Mouse (Mus musculus) MEL (cell line): ENCODE data around the gene Hmg20b. TPM values are rescaled to one million over a fixed set of nuclear protein-coding genes. Genes with fewer than 3 reads are reported as not detected.
A peak's percentile ranks its signal among the peaks of the same experiment; 100 is the strongest.

Experiments used
- DNase-seq: peaks from one replicate; pipeline ENCODE4 v3.0.0; 2011; ENCODE audit warnings: low read depth, low spot score
- H3K27ac ChIP-seq: 2 replicates; pipeline ENCODE4 v1.5.1; 2012; ENCODE audit warnings: low read depth, mild to moderate bottlenecking, control low read depth, low read length, moderate library complexity; ENCODE audit not compliant: control insufficient read depth
- H3K27me3 ChIP-seq, 2 experiments: fragments of 150-350 bp in 1 of 2; sonication (generic) in 1 of 2; 2 replicates each; pipeline ENCODE4 v1.6.1; 2012; ENCODE audit warnings: low read length in 2 of 2, mild to moderate bottlenecking in 2 of 2, improper control_type of control experiment in 1 of 2, moderate library complexity in 1 of 2; ENCODE audit not compliant: insufficient read depth in 2 of 2, control insufficient read depth in 1 of 2
- H3K36me3 ChIP-seq, 2 experiments: 2 replicates each; pipeline ENCODE4 v1.6.1; 2012 to 2014; ENCODE audit warnings: low read length in 2 of 2, improper control_type of control experiment in 1 of 2, inconsistent platforms in 1 of 2, mild to moderate bottlenecking in 1 of 2; ENCODE audit not compliant: insufficient read depth in 2 of 2, control insufficient read depth in 1 of 2
- H3K4me1 ChIP-seq, 2 experiments: fragments of 150-350 bp in 1 of 2; sonication (generic) in 1 of 2; 2 replicates each; pipeline ENCODE4 v1.6.1; 2012; ENCODE audit warnings: low read length in 2 of 2, improper control_type of control experiment in 1 of 2, mild to moderate bottlenecking in 1 of 2; ENCODE audit not compliant: insufficient read depth in 2 of 2, control insufficient read depth in 1 of 2
- H3K4me3 ChIP-seq, 2 experiments: fragments of 150-350 bp in 1 of 2; sonication (generic) in 1 of 2; 2 replicates each; pipeline ENCODE4 v1.5.1; 2012; ENCODE audit warnings: low read depth in 2 of 2, low read length in 2 of 2, mild to moderate bottlenecking in 2 of 2, moderate library complexity in 2 of 2, control low read depth in 1 of 2, improper control_type of control experiment in 1 of 2; ENCODE audit not compliant: control insufficient read depth in 1 of 2, insufficient read depth in 1 of 2
- H3K79me2 ChIP-seq: 2 replicates; pipeline ENCODE4 v1.6.1; 2012; ENCODE audit warnings: mild to moderate bottlenecking, low read length, moderate library complexity; ENCODE audit not compliant: control insufficient read depth, poor library complexity, insufficient read depth
- H3K9ac ChIP-seq: 2 replicates; pipeline ENCODE4 v1.6.1; 2012; ENCODE audit warnings: low read depth, mild to moderate bottlenecking, control low read depth, low read length, moderate library complexity; ENCODE audit not compliant: control insufficient read depth, poor library complexity, severe bottlenecking
- H3K9me3 ChIP-seq: fragments of 150-350 bp; sonication (generic); replicated peaks from 2 replicates; pipeline ENCODE4 v1.6.1; 2012; ENCODE audit warnings: mild to moderate bottlenecking, low read length, improper control_type of control experiment, moderate library complexity; ENCODE audit not compliant: insufficient read depth
- CHD1 ChIP-seq: IDR thresholded peaks from 2 replicates; pipeline ENCODE4 v1.6.1; 2012; ENCODE audit warnings: low read depth, mild to moderate bottlenecking, inconsistent platforms, low read length, improper control_type of control experiment
- CTCF ChIP-seq, 3 experiments: IDR thresholded peaks in 2 of 3; conservative IDR thresholded peaks in 1 of 3; 2 replicates each; pipeline ENCODE4 v1.5.1; 2011 to 2012; ENCODE audit warnings: low read length in 3 of 3, low read depth in 2 of 3, mild to moderate bottlenecking in 2 of 3, improper control_type of control experiment in 1 of 3, inconsistent platforms in 1 of 3, mixed read lengths in 1 of 3, moderate library complexity in 1 of 3; ENCODE audit not compliant: control insufficient read depth in 1 of 3, insufficient read depth in 1 of 3, poor library complexity in 1 of 3, severe bottlenecking in 1 of 3
- ELF1 ChIP-seq: IDR thresholded peaks from 2 replicates; pipeline ENCODE4 v1.6.1; 2014; ENCODE audit warnings: low read depth, mild to moderate bottlenecking, inconsistent platforms, low read length, improper control_type of control experiment, moderate library complexity
- EP300 ChIP-seq, 2 experiments: IDR thresholded peaks; 2 replicates each; pipeline ENCODE4 v1.6.1; 2011; ENCODE audit warnings: improper control_type of control experiment in 2 of 2, low read length in 2 of 2, low read depth in 1 of 2, mild to moderate bottlenecking in 1 of 2
- ETS1 ChIP-seq: IDR thresholded peaks from 2 replicates; pipeline ENCODE4 v1.6.1; 2012; ENCODE audit warnings: low read depth, mild to moderate bottlenecking, inconsistent platforms, low read length, improper control_type of control experiment, moderate library complexity
- GABPA ChIP-seq: IDR thresholded peaks from 2 replicates; pipeline ENCODE4 v1.6.1; 2012; ENCODE audit warnings: low read depth, mild to moderate bottlenecking, inconsistent platforms, low read length, improper control_type of control experiment, moderate library complexity
- GATA1 ChIP-seq: IDR thresholded peaks from 2 replicates; pipeline ENCODE4 v1.6.1; 2011; ENCODE audit warnings: low read depth, low read length, improper control_type of control experiment
- HCFC1 ChIP-seq: IDR thresholded peaks from 2 replicates; pipeline ENCODE4 v1.6.1; 2012; ENCODE audit warnings: low read depth, mild to moderate bottlenecking, inconsistent platforms, low read length, improper control_type of control experiment, moderate library complexity
- JUND ChIP-seq: IDR thresholded peaks from 2 replicates; pipeline ENCODE4 v1.6.1; 2011; ENCODE audit warnings: low read depth, mild to moderate bottlenecking, improper control_type of control experiment, low read length
- MAX ChIP-seq: IDR thresholded peaks from 2 replicates; pipeline ENCODE4 v1.6.1; 2011; ENCODE audit warnings: low read length, improper control_type of control experiment
- MAZ ChIP-seq: IDR thresholded peaks from 2 replicates; pipeline ENCODE4 v1.6.1; 2012; ENCODE audit warnings: low read depth, mild to moderate bottlenecking, inconsistent platforms, low read length, improper control_type of control experiment
- MYB ChIP-seq: IDR thresholded peaks from 2 replicates; pipeline ENCODE4 v1.6.1; 2011; ENCODE audit warnings: mild to moderate bottlenecking, low read depth, low read length, improper control_type of control experiment
- MYC ChIP-seq: IDR thresholded peaks from 2 replicates; pipeline ENCODE4 v1.6.1; 2011; ENCODE audit warnings: low read depth, mild to moderate bottlenecking, low read length, improper control_type of control experiment, moderate library complexity
- NELFE ChIP-seq: IDR thresholded peaks from 2 replicates; pipeline ENCODE4 v1.6.1; 2011; ENCODE audit warnings: low read depth, low read length, improper control_type of control experiment
- NRF1 ChIP-seq: IDR thresholded peaks from 2 replicates; pipeline ENCODE4 v1.6.1; 2014; ENCODE audit warnings: low read depth, mild to moderate bottlenecking, inconsistent platforms, low read length, improper control_type of control experiment, moderate library complexity; ENCODE audit not compliant: poor library complexity, insufficient read depth, severe bottlenecking
- POLR2AphosphoS2 ChIP-seq: IDR thresholded peaks from 2 replicates; pipeline ENCODE4 v1.6.1; 2011; ENCODE audit warnings: low read length, improper control_type of control experiment
- SIN3A ChIP-seq: IDR thresholded peaks from 2 replicates; pipeline ENCODE4 v1.6.1; 2012; ENCODE audit warnings: low read length, improper control_type of control experiment, inconsistent platforms
- TAL1 ChIP-seq: IDR thresholded peaks from 2 replicates; pipeline ENCODE4 v1.6.1; 2012; ENCODE audit warnings: mild to moderate bottlenecking, inconsistent platforms, low read length, moderate library complexity, mixed read lengths
- USF1 ChIP-seq: IDR thresholded peaks from 2 replicates; pipeline ENCODE4 v1.6.1; 2014; ENCODE audit warnings: low read depth, mild to moderate bottlenecking, inconsistent platforms, low read length, improper control_type of control experiment, moderate library complexity
- ZC3H11A ChIP-seq: IDR thresholded peaks from 2 replicates; pipeline ENCODE4 v1.6.1; 2012; ENCODE audit warnings: low read depth, mild to moderate bottlenecking, inconsistent platforms, low read length, improper control_type of control experiment
- ZKSCAN1 ChIP-seq: IDR thresholded peaks from 2 replicates; pipeline ENCODE4 v1.6.1; 2012; ENCODE audit warnings: low read depth, mild to moderate bottlenecking, inconsistent platforms, low read length, improper control_type of control experiment, moderate library complexity
- polyA plus RNA-seq, 2 experiments: library from polyadenylated mRNA; stranded (reverse) in 1 of 2; unstranded in 1 of 2; fragments of >175 nt in 1 of 2; fragments of >200 nt in 1 of 2; gene quantifications; 2 replicates each; pipeline versions ENCODE4 v1.2.1 to v1.2.4; 2012; ENCODE audit warnings: low replicate concordance in 2 of 2, low read depth in 1 of 2; ENCODE audit not compliant: insufficient read length in 2 of 2, insufficient read depth in 1 of 2, missing spikeins in 1 of 2
- total RNA-seq: library from RNA; depleted of rRNA; stranded (reverse); fragments of 300-350 nt; gene quantifications from 2 replicates; pipeline ENCODE4 v1.2.3, GENCODE M21; 2012

The Hmg20b gene
- total and polyA plus RNA-seq, 3 experiments = 27.0 to 92.7 TPM; not detected in 1

DNA sequence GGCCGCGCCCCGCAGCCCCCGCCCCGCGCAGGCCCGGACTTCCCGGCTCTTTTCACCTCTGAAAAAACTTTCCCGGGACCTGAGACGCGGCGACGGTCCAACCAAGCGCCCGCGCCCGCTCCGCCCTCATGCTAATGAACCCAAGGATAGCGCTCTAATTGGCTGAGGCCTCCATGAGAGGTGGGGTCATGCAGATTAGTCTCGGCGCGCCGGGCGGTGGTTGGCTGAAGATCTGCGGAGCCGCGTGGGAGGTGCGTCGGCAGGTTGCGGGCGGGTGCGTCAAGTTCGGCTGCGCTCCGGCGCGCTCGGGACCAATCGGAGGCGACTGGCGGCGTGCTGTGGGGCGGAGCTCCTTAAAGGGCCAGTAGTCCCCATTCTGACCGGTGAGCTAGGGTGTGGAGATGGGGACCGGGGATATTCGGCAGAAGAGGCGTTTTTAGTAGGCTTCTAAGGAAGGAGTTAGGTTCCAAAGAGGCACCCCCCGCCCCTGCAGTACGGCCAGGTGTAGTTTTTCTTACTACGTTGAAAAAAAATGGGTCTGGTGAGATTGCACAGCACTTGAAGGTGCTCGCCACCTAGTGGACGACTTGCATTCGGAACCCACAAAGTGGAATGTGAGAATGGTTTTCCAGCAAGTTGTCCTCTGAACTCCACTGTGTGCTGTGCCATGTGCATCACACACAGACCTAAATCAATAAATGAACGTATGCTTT is at the start of gene Hmg20b (continued):
- TF ChIP-seq ZKSCAN1 (no peak), SIN3A (peak; percentile 60), GABPA (no peak), GATA1 (no peak), TAL1 (no peak)

DNA sequence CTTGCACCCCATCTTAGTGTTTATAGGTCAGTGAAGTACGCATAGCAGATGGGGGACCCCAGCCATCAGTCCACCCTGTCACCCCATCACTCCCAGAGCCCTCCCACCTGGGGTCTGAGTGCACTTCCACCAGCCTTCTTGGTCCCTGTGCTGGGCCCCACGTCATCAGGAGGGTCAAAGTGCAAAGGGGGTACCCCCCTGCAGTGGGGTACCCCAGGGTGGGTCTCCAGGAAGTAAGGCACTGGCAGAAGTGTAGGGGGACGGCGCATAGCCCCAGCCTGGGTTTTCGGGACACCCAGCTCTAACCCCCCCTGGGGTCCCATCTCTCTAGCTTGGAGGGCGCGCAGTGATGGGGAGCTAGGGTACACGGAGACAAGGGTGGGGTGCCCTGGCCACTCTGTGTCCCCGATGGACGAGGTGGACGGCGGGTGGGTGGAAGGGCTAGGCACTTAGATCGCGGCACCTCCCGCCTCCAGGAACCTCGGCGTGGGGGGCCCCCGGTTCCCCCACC is 49.6 kb upstream of the Hmg20b start:
- Histone ChIP-seq H3K27me3 (no peaks in the 10 kb centered on the region), H3K36me3 (peaks cover 0 to 3% of the 10 kb centered on the region in 2 experiments; a peak in 2 of 4 replicates), H3K27ac (no peak overlapping the region), H3K4me3 (no peak overlapping the region), H3K9ac (no peak overlapping the region), H3K79me2 (no peaks in the 10 kb centered on the region)
- TF ChIP-seq POLR2AphosphoS2 (no peak), HCFC1 (no peak), CHD1 (no peak), ZKSCAN1 (no peak), USF1 (no peak), JUND (no peak), MAX (no peak), MYC (no peak), ELF1 (no peak), MAZ (no peak)
- TF ChIP-seq, all 39 proteins: peak for 0
- Histone ChIP-seq H3K9me3 (no peaks in the 10 kb centered on the region), H3K4me1 (peaks cover 0 to 3% of the 10 kb centered on the region in 2 experiments; a peak in 2 of 4 replicates)
- DNase-seq = no peak

GRCm38 (mm10) chr10:81399296-81399695 is 49.0 kb upstream of the Hmg20b start:
- Histone ChIP-seq H3K9me3 (no peaks in the 10 kb centered on the region), H3K79me2 (no peaks in the 10 kb centered on the region), H3K4me3 (no peak overlapping the region), H3K27ac (no peak overlapping the region), H3K36me3 (no peaks in the 10 kb centered on the region), H3K9ac (no peak overlapping the region), H3K4me1 (0 out of 4 replicates have a peak, but pooled peaks cover 0 to 3% of the 10 kb centered on the region in 2 experiments), H3K27me3 (no peaks in the 10 kb centered on the region)
- TF ChIP-seq ELF1 = no peak
- TF ChIP-seq NRF1 = no peak
- TF ChIP-seq CHD1 = no peak
- no peak for TF ChIP-seq JUND
- no peak for TF ChIP-seq MYB
- no peak for TF ChIP-seq NELFE
- no peak for TF ChIP-seq CTCF (IDR thresholded peaks at IDR 0.05 in 2 of 3, conservative IDR thresholded peaks at IDR 0.05 in 1 of 3; ENCODE audit: control insufficient read depth in 1 of 3, insufficient read depth in 1 of 3, low read depth in 2 of 3, low read length in 3 of 3, poor library complexity in 1 of 3, severe bottlenecking in 1 of 3)
- TF ChIP-seq ETS1 = no peak
- TF ChIP-seq MYC = no peak
- TF ChIP-seq SIN3A = no peak
- no peak for TF ChIP-seq GABPA
- TF ChIP-seq TAL1 = no peak
- TF ChIP-seq ZC3H11A = no peak
- TF ChIP-seq EP300 (IDR thresholded peaks at IDR 0.05; ENCODE audit: low read depth in 1 of 2, low read length in 2 of 2) = no peak
- TF ChIP-seq ZKSCAN1 = no peak
- DNase-seq = no peak
